Mouse (Mus musculus) embryonic stem cell, embryonic (primary cell): ENCODE data around the gene Usp1.
"Not testable (repeated sequence)": the region's sequence is repeated elsewhere in the genome, so short reads cannot be mapped to it uniquely, and the experiment has no call there.

Experiments used
- CTCF ChIA-PET, 4 experiments: fragments of 300-600 bp in 2 of 4; fragments of 350-600 bp in 2 of 4; sonication (Branson Sonifier 250); formaldehyde crosslinking; loops; one replicate each; lab custom pipeline; 2022; ENCODE audit warnings: inconsistent platforms in 2 of 4; lab: Charles Lee
- POLR2A ChIA-PET, 4 experiments: fragments of 300-600 bp in 2 of 4; fragments of 350-600 bp in 2 of 4; sonication (Branson Sonifier 250); formaldehyde crosslinking; loops; one replicate each; lab custom pipeline; 2022; ENCODE audit warnings: antibody characterized with exemption in 4 of 4, inconsistent platforms in 1 of 4; lab: Charles Lee

Usp1 gene

GRCm38 (mm10) chr4:98950563-98950962 is 27.0 kb downstream of the Usp1 start:
- POLR2A ChIA-PET: interaction anchor here in 2 of 4 experiments (1.5 to 3.3 kb wide), 4 partner anchors 10 to 211 kb away, joined by 3 to 20 read pairs (median 5); no protein-coding TSS in a partner anchor
- CTCF ChIA-PET: no interaction called here

- CTCF ChIA-PET: no interaction called here
These were observed 32.4 kb downstream of the Usp1 start for GRCm38 (mm10) chr4:98955986-98956385.

GRCm38 (mm10) chr4:98960243-98960642 is 36.6 kb downstream of the Usp1 start:
- CTCF ChIA-PET: interaction anchor here in 1 of 4 experiments (0.6 kb wide), 1 partner anchor 217 kb away, joined by 3 read pairs; no protein-coding TSS in a partner anchor
- POLR2A ChIA-PET: no interaction called here

More at GRCm38 (mm10) chr4:98955986-98956385, 32.4 kb downstream of the Usp1 start:
- POLR2A ChIA-PET: no interaction called here

- ChIA-PET POLR2A (no interaction called here), CTCF (no interaction called here)
These were observed 46.3 kb downstream of the Usp1 start for GRCm38 (mm10) chr4:98969946-98970345.

- ChIA-PET POLR2A (interaction anchor here in 1 of 4 experiments (1.3 kb wide), 1 partner anchor 53 kb away, joined by 5 read pairs; the partner anchor contains the start of gene Usp1), CTCF (no interaction called here)
These were observed 52.1 kb downstream of the Usp1 start for GRCm38 (mm10) chr4:98975741-98976140.

- CTCF ChIA-PET: interaction anchor here in 1 of 4 experiments (0.8 kb wide), 1 partner anchor 39 kb away, joined by 3 read pairs; no protein-coding TSS in a partner anchor
- POLR2A ChIA-PET: interaction anchor here in 1 of 4 experiments (1.1 kb wide), 1 partner anchor 10 kb away, joined by 3 read pairs; no protein-coding TSS in a partner anchor
These were observed 54.7 kb downstream of the Usp1 start for GRCm38 (mm10) chr4:98978288-98978687.

GRCm38 (mm10) chr4:98978693-98979092 is 55.1 kb downstream of the Usp1 start:
- ChIA-PET POLR2A (interaction anchor here in 1 of 4 experiments (1.1 kb wide), 1 partner anchor 10 kb away, joined by 3 read pairs; no protein-coding TSS in a partner anchor), CTCF (interaction anchor here in 1 of 4 experiments (0.8 kb wide), 1 partner anchor 39 kb away, joined by 3 read pairs; no protein-coding TSS in a partner anchor)

- POLR2A ChIA-PET: interaction anchor here in 1 of 4 experiments (0.8 kb wide), 1 partner anchor 40 kb away, joined by 5 read pairs; no protein-coding TSS in a partner anchor
- CTCF ChIA-PET: not testable (repeated sequence)
These were observed 56.4 kb downstream of the Usp1 start for GRCm38 (mm10) chr4:98979976-98980375.

- ChIA-PET POLR2A (interaction anchor here in 1 of 4 experiments (0.8 kb wide), 1 partner anchor 196 kb away, joined by 3 read pairs; no protein-coding TSS in a partner anchor), CTCF (no interaction called here)
These were observed 61.1 kb downstream of the Usp1 start for GRCm38 (mm10) chr4:98984701-98985100.
